Mouse (Mus musculus) stomach, embryonic 14.5 days (tissue): ENCODE results near the gene Eps15. TPM values are rescaled to one million over a fixed set of nuclear protein-coding genes. Genes with fewer than 3 reads are reported as not detected.

Experiments used
- ATAC-seq: fragments of 200-750 bp; cut with Nextera tagmentation; 2 replicates; pipeline ENCODE4 v1.8.0; 2017; ENCODE audit warnings: low read depth, moderate TSS enrichment; ENCODE audit not compliant: insufficient number of reproducible peaks, insufficient read depth, low FRiP score
- H3K27ac ChIP-seq: fragments of 300-500 bp; sonication (generic); 2 replicates; pipeline ENCODE4 v1.5.1; 2014; ENCODE audit warnings: mild to moderate bottlenecking, low read length, moderate library complexity, mixed read lengths
- H3K27me3 ChIP-seq: fragments of 300-500 bp; sonication (generic); 2 replicates; pipeline ENCODE4 v1.6.1; 2014; ENCODE audit warnings: low read length, control low read depth, mixed read lengths; ENCODE audit not compliant: control insufficient read depth, insufficient read depth
- H3K36me3 ChIP-seq: fragments of 300-500 bp; sonication (generic); 2 replicates; pipeline ENCODE4 v1.6.1; 2014; ENCODE audit warnings: mild to moderate bottlenecking, control low read depth, low read length, moderate library complexity, mixed read lengths; ENCODE audit not compliant: control insufficient read depth, insufficient read depth
- H3K4me1 ChIP-seq: fragments of 300-500 bp; sonication (generic); 2 replicates; pipeline ENCODE4 v1.6.1; 2014; ENCODE audit warnings: low read length, control low read depth, mixed read lengths; ENCODE audit not compliant: control insufficient read depth, insufficient read depth
- H3K4me2 ChIP-seq: fragments of 300-500 bp; sonication (generic); replicated peaks from 2 replicates; pipeline ENCODE4 v1.6.1; 2014; ENCODE audit warnings: low read depth, low read length, control low read depth
- H3K4me3 ChIP-seq: fragments of 300-500 bp; sonication (generic); 2 replicates; pipeline ENCODE4 v1.5.1; 2014; ENCODE audit warnings: low read depth, low read length, control low read depth
- H3K9ac ChIP-seq: fragments of 300-500 bp; sonication (generic); replicated peaks from 2 replicates; pipeline ENCODE4 v1.6.1; 2014; ENCODE audit warnings: low read depth, mild to moderate bottlenecking, control low read depth, low read length, moderate library complexity, mixed read lengths
- H3K9me3 ChIP-seq: fragments of 300-500 bp; sonication (generic); 2 replicates; pipeline ENCODE4 v1.6.1; 2016; ENCODE audit warnings: low read depth, low read length, control low read depth; ENCODE audit not compliant: control insufficient read depth
- WGBS: fragments of 180-500 bp; shearing (Covaris S2); extraction: QIAGEN DNeasy Blood & Tissue Kit; methylation state at CpG from one replicate; pipeline ENCODE4 v1.1.7; 2014; 5-methylcytosine and 5-hydroxymethylcytosine counted together
- polyA plus RNA-seq: library from polyadenylated mRNA; unstranded; fragments of >200 nt; fragmentation: Nextera tagmentation; extraction: Ambion mirVana; gene quantifications from 2 replicates; pipeline ENCODE4 v1.2.1, GENCODE M21; 2014

Eps15 gene
- polyA plus RNA-seq, 1 experiment from 2014 or later, result 50.4 TPM

DNA sequence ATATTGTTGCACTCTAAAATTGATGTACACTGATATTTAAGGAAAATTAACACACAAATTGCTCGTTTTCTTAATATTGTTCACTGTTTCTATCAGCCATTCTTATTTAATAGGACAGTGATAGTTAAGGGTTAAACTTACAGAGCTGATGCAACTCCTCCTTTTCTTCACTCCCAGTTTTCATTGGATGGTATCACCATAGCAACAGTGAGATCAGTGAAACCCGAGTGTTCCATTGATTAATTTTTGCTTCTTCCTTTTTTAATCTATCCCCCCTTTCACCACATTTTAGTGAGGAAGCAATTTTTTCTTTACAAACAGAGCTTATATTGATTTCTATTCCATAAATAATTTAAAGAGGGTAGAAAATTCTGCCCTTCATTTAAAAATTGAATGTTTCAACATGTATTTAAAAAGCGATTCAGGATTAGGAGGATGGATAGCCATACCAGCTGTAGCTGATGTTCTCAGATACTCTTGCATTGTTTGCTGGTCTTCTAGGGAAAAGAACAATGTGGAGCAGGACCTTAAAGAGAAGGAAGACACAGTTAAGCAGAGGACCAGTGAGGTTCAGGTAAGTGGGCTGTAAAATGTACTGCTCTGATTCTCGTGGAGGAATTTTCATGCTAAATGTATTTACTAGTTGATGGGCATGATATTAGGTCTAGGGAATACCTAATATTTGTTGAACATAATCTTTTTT lies 62.9 kb downstream of the Eps15 start:
- Histone ChIP-seq H3K27ac (no peak overlapping the region), H3K9me3 (no peaks in the 10 kb centered on the region), H3K9ac (no peak overlapping the region), H3K4me3 (no peak overlapping the region), H3K4me1 (no peaks in the 10 kb centered on the region), H3K4me2 (no peak overlapping the region), H3K36me3 (no peaks in the 10 kb centered on the region), H3K27me3 (no peaks in the 10 kb centered on the region)
- no peak for ATAC-seq
- 42% methylated on average over 4 of the region's 4 CpGs for WGBS

DNA sequence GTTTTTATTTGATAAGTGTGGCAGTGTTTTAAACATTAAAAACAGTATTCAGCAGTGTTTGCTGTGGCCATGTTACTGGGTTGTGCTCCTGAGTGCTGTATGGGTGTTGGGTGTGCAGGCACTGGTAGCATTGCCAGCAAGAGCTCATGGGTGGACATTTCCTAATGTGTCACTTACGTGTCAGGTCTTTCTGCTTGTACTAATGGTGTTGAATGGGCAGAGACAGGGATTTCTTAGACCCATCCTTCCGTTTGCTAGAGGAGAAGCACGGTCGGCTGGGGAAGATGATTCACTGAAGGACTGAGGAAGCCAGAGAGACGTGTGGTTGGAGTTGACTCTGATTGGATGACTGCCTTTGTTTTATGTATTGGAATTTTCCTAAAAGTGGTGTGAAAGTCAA lies 63.8 kb downstream of the Eps15 start:
- H3K36me3 ChIP-seq, result no peaks in the 10 kb centered on the region
- no peaks in the 10 kb centered on the region for H3K4me1 ChIP-seq
- ATAC-seq, result no peak
- no peaks in the 10 kb centered on the region for H3K27me3 ChIP-seq
- 78% methylated on average over 5 of the region's 5 CpGs for WGBS
- no peaks in the 10 kb centered on the region for H3K9me3 ChIP-seq
- H3K4me2 ChIP-seq, result no peak overlapping the region
- no peak overlapping the region for H3K9ac ChIP-seq
- H3K27ac ChIP-seq, result no peak overlapping the region
- H3K4me3 ChIP-seq, result no peak overlapping the region

DNA sequence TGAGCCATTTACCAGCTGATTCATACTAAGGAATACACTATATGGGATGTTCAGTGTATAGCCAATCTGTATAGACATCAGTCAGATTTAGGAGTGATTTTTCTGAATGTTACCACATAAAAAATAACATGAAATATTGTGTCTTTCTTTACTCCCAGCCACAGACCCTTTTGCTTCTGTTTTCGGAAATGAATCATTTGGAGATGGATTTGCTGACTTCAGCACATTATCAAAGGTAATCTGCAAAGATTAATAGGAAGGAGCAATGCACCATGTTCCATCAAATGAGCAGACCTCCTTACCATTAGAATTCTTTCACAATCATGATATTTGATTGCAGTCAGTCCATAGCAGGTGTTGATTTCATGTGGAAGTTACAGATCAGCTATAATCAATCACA lies 98.0 kb downstream of the Eps15 start:
- H3K9ac ChIP-seq, result no peak overlapping the region
- no peak overlapping the region for H3K4me2 ChIP-seq
- ATAC-seq, result no peak
- WGBS, result 83% methylated on average over 1 of the region's 1 CpGs
- no peaks in the 10 kb centered on the region for H3K9me3 ChIP-seq
- peaks cover 12% of the 10 kb centered on the region for H3K36me3 ChIP-seq
- no peaks in the 10 kb centered on the region for H3K27me3 ChIP-seq
- H3K4me1 ChIP-seq, result no peaks in the 10 kb centered on the region
- H3K27ac ChIP-seq, result no peak overlapping the region
- no peak overlapping the region for H3K4me3 ChIP-seq

DNA sequence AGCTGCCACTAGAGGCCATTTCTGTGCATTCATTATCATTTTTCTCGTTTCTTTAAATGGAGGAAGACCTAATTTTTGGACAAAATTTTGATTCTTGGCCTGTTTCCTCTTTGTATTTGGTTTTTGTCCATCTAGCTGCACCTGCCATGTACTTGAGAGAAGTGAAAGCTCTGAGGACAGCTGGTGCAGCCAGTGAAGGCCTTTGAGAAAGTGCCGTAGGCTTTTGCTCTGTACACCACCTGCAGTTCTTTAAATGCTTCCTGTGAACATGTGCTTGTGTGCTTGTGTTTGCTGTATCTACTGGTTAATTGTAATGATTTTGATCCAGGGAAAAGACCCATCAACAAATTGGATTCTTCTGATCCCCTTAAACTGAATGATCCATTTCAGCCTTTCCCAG lies 102.4 kb downstream of the Eps15 start:
- Histone ChIP-seq H3K4me2 (no peak overlapping the region), H3K4me1 (no peaks in the 10 kb centered on the region), H3K9ac (no peak overlapping the region), H3K4me3 (no peak overlapping the region), H3K27me3 (no peaks in the 10 kb centered on the region), H3K36me3 (peaks cover 12% of the 10 kb centered on the region), H3K9me3 (no peaks in the 10 kb centered on the region), H3K27ac (no peak overlapping the region)
- 75% methylated on average over 2 of the region's 2 CpGs for WGBS
- ATAC-seq, result no peak

DNA sequence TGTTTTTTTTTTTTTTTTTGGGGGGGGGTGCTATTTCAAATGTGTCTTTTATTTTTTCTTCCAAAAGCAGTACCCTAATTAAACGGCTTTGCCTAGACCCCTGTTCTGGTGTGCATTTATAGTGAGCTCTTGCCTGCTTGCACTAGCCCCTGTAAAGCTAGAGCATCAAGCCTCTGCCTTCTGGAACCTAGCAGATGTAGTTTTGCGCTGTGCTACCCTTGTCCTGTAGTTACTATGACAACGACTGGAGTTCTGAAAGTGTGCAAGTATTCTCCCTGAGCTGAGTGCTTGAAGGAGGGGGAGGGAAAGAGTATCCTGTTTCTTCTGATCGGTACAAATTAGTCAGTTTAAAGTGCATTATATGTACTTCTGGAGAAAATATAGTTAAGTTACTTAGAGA lies 105.5 kb downstream of the Eps15 start:
- 60% methylated on average over 4 of the region's 4 CpGs for WGBS

DNA sequence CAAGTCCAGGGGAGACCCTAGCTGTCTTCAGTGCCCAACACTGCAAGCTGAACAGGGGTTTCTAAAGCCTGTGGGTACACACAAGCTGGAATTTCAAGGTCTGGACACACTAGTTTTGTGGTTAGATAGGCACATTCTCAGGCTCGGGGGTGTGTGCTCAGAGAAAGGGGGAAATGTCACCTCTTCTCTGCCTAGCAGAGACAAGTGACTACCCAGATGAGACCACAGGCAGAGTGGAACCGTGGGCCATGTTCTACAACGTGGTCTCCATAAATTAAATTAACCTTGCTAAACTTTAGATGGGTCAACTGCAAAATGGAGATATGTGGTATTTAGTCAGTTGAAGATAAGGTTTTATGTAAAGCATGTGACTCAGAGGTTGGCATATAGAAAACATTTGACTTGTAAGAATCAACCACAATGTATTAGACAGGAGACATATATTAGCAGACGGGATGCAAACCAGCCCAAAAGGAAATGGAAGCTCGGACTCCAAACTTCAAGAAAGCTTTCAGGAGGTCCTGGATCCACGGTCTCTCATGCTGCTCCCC lies 113.2 kb downstream of the Eps15 start:
- no peak overlapping the region for H3K9ac ChIP-seq
- H3K4me3 ChIP-seq, result no peak overlapping the region
- peak overlapping the region; percentile 39; the same call in 1 of the 2 replicates for H3K4me2 ChIP-seq
- no peaks in the 10 kb centered on the region; the same call in 1 of the 2 replicates for H3K36me3 ChIP-seq
- no peak overlapping the region for H3K27ac ChIP-seq
- WGBS, result 71% methylated on average over 6 of the region's 6 CpGs
- no peak for ATAC-seq
- H3K27me3 ChIP-seq, result no peaks in the 10 kb centered on the region
- H3K9me3 ChIP-seq, result no peaks in the 10 kb centered on the region
- H3K4me1 ChIP-seq, result peaks cover 9% of the 10 kb centered on the region; the same call in 1 of the 2 replicates

More for the DNA sequence above, 105.5 kb downstream of the Eps15 start:
- H3K27me3 ChIP-seq, result no peaks in the 10 kb centered on the region
- no peak overlapping the region for H3K4me2 ChIP-seq
- H3K4me3 ChIP-seq, result no peak overlapping the region
- no peak overlapping the region for H3K9ac ChIP-seq
- H3K27ac ChIP-seq, result no peak overlapping the region
- no peaks in the 10 kb centered on the region; the same call in 1 of the 2 replicates for H3K36me3 ChIP-seq
- H3K9me3 ChIP-seq, result no peaks in the 10 kb centered on the region
- ATAC-seq, result no peak
- no peaks in the 10 kb centered on the region for H3K4me1 ChIP-seq

DNA sequence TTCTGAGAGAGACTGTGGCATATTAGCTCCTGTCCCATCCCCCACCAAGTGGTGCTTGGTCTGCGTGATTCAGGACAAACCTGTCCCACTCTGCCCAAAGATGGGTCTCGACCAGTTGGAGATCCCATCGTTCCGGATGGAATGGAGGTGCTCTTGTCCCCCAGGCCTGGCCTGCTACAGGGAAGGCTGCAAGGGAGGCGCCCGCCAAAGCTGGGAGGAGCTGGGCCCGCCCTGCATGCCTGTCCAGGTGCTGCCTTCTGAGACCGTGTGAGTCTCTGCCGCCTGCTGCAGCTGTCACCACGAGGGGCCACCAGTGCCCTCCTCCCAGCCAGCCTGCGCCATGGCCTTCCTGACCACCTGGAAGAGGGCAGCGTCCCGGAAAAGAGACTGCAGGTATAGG lies 113.8 kb downstream of the Eps15 start:
- H3K36me3 ChIP-seq, result no peaks in the 10 kb centered on the region; the same call in 1 of the 2 replicates
- peak overlapping the region; percentile 39 for H3K4me2 ChIP-seq
- peak; percentile 87 for ATAC-seq
- no peak overlapping the region for H3K4me3 ChIP-seq
- H3K4me1 ChIP-seq, result peaks cover 9% of the 10 kb centered on the region; the same call in 1 of the 2 replicates
- no peak overlapping the region for H3K9ac ChIP-seq
- no peak overlapping the region for H3K27ac ChIP-seq
- no peaks in the 10 kb centered on the region for H3K9me3 ChIP-seq
- 10% methylated on average over 13 of the region's 13 CpGs for WGBS
- H3K27me3 ChIP-seq, result no peaks in the 10 kb centered on the region

DNA sequence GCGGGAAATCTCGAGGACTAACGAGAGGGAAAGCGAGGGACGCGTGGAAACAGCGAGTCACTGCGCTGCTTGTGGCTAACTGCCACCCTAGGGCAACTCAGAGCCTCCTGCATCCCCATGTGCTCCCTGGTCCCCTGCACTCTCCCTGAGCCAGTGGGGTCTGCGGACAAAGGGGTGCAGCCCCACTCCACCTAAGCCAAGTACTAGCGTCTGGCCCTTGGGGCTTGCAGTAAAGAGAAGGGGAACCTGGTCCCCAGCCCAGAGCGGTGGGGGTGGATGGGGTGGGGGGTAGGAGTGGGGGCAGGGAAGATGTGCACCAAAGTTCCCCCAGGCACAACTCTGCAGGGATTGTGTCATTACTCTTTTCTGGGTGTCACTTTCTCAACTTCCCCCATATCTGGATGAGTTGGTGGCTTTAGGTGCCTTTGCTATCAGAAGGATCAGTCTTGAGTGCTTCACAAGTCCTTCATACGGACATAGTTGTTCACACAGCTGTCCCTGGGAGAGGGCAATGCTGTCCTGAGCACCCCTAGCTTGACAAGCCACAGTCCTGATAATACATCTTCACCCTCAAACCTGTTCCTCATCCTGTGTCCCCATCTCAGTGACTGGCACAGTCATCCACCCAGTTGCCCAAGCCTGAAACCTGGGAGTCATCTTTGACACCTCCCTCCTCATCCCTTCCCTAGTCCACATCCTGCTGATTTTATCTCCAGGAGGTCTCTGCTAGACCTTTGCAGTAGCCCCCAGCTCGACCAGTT lies 114.4 kb downstream of the Eps15 start:
- Histone ChIP-seq H3K4me1 (peaks cover 9% of the 10 kb centered on the region; the same call in 1 of the 2 replicates), H3K36me3 (no peaks in the 10 kb centered on the region), H3K4me3 (no peak overlapping the region), H3K27ac (no peak overlapping the region), H3K9me3 (no peaks in the 10 kb centered on the region), H3K9ac (no peak overlapping the region), H3K27me3 (no peaks in the 10 kb centered on the region), H3K4me2 (peak overlapping the region; percentile 39)
- 22% methylated on average over 13 of the region's 13 CpGs for WGBS
- peak; percentile 49; the same call in 1 of the 2 replicates for ATAC-seq
